Mouse (Mus musculus): ENCODE measurements around the gene Krcc1. TPM values are rescaled to one million over a fixed set of nuclear protein-coding genes. Genes with fewer than 3 reads are reported as not detected.

Krcc1 gene
- total and polyA plus RNA-seq, 3 experiments, result 25.8 to 31.6 TPM; not detected in 1

DNA sequence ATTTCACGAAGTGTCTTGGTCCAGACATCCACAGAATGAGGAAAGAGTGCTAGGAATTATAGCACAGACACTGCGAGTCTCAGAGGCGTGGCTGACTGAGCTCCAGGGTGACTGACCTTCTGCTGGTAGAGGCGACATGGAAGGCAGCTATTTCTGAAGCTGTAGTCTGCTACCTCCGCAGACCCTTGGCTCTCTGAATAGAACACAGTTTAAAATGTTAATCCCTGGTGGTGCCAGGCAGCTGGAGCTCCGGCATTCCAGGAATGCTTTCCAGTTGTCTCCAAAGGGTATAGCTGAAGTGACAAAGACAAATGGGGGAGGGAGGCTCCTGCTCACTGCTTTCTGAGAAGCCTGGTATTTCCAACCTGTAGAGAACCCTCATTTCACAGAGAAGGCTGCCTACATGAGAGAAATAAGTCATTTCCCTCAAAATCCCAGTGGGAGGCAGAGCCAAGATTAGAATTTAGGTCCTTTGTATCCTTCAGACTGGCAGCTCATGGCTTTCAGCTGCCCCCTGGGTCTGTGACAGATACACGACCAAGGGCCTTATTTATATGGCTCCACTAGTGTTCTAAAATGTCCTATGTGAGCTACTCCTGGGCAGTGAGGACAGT lies 44.2 kb upstream of the Krcc1 start:
- no peak overlapping the region for H3K9ac ChIP-seq (ENCODE audit: control insufficient read depth, low read depth, low read length, poor library complexity, severe bottlenecking)
- no peak overlapping the region for H3K4me3 ChIP-seq (ENCODE audit: control insufficient read depth in 1 of 2, insufficient read depth in 1 of 2, low read depth in 2 of 2, low read length in 2 of 2)
- no peaks in the 10 kb centered on the region for H3K36me3 ChIP-seq (ENCODE audit: control insufficient read depth in 1 of 2, insufficient read depth in 2 of 2, low read length in 2 of 2)
- H3K9me3 ChIP-seq (replicated peaks; ENCODE audit: insufficient read depth, low read length), result no peaks in the 10 kb centered on the region
- no peak for TF ChIP-seq MAX (IDR thresholded peaks at IDR 0.05; ENCODE audit: low read length)
- TF ChIP-seq MAZ (IDR thresholded peaks at IDR 0.05; ENCODE audit: low read depth, low read length), result no peak
- no peak for TF ChIP-seq MYB (IDR thresholded peaks at IDR 0.05; ENCODE audit: low read depth, low read length)
- TF ChIP-seq MEF2A (IDR thresholded peaks at IDR 0.05; ENCODE audit: extremely low read depth, insufficient replicate concordance, low read depth, low read length, poor library complexity, severe bottlenecking), result no peak
- TF ChIP-seq ZC3H11A (IDR thresholded peaks at IDR 0.05; ENCODE audit: low read depth, low read length), result no peak
- TF ChIP-seq ZNF384 (IDR thresholded peaks at IDR 0.05; ENCODE audit: low read depth, low read length), result no peak
- TF ChIP-seq GABPA (IDR thresholded peaks at IDR 0.05; ENCODE audit: low read depth, low read length), result no peak
- no peak for TF ChIP-seq MAFK (IDR thresholded peaks at IDR 0.05; ENCODE audit: borderline replicate concordance, low read depth, low read length)
- no peak for TF ChIP-seq NELFE (IDR thresholded peaks at IDR 0.05; ENCODE audit: low read depth, low read length)
- TF ChIP-seq RAD21 (IDR thresholded peaks at IDR 0.05; ENCODE audit: low read depth, low read length), result no peak
- no peak for TF ChIP-seq USF1 (IDR thresholded peaks at IDR 0.05; ENCODE audit: low read depth, low read length)
- no peak for TF ChIP-seq MYC (IDR thresholded peaks at IDR 0.05; ENCODE audit: low read depth, low read length)
- TF ChIP-seq ELF1 (IDR thresholded peaks at IDR 0.05; ENCODE audit: low read depth, low read length), result no peak
- TF ChIP-seq ZKSCAN1 (IDR thresholded peaks at IDR 0.05; ENCODE audit: low read depth, low read length), result no peak
- no peak for TF ChIP-seq MXI1 (IDR thresholded peaks at IDR 0.05; ENCODE audit: low read depth, low read length)
- TF ChIP-seq USF2 (IDR thresholded peaks at IDR 0.05; ENCODE audit: borderline replicate concordance in 1 of 2, insufficient read depth in 1 of 2, low read depth in 1 of 2, low read length in 2 of 2), result no peak
- TF ChIP-seq ZMIZ1 (IDR thresholded peaks at IDR 0.05; ENCODE audit: low read depth, low read length), result no peak
- no peak for TF ChIP-seq UBTF (IDR thresholded peaks at IDR 0.05; ENCODE audit: borderline replicate concordance, insufficient read depth, low read depth, low read length)
- no peaks in the 10 kb centered on the region; a peak in 1 of 4 replicates for H3K4me1 ChIP-seq (ENCODE audit: control insufficient read depth in 1 of 2, insufficient read depth in 2 of 2, low read length in 2 of 2)
- DNase-seq (ENCODE audit: low read depth, low spot score), result no peak
- H3K27me3 ChIP-seq (ENCODE audit: control insufficient read depth in 1 of 2, insufficient read depth in 2 of 2, low read length in 2 of 2), result peaks cover 8 to 10% of the 10 kb centered on the region in 2 experiments; a peak in 3 of 4 replicates
- no peaks in the 10 kb centered on the region for H3K79me2 ChIP-seq (ENCODE audit: control insufficient read depth, insufficient read depth, low read length, poor library complexity)
- no peak overlapping the region for H3K27ac ChIP-seq (ENCODE audit: control insufficient read depth, low read depth, low read length)

DNA sequence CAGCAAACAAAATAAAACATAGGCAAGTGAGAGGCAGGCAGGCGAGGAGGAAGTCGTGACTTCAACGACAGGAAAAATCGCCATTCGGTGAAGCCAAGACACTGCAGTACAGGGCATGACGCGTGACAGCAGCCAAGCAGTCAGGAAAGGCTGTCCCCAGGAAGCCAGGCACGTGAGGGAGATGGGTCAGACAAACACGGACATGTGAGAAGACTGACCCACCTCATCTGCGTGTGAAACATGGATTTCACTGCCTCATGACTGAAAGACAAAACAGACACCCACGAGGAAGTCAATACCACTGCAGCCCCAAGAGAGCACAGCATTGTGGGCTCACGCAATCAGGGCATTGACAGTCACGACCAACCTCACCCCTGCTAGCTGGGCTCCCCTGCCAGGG lies 36.4 kb upstream of the Krcc1 start:
- peaks cover 0 to 1% of the 10 kb centered on the region in 2 experiments; a peak in 1 of 4 replicates for H3K27me3 ChIP-seq (ENCODE audit: control insufficient read depth in 1 of 2, insufficient read depth in 2 of 2, low read length in 2 of 2)
- H3K79me2 ChIP-seq (ENCODE audit: control insufficient read depth, insufficient read depth, low read length, poor library complexity), result no peaks in the 10 kb centered on the region
- no peak for DNase-seq (ENCODE audit: low read depth, low spot score)
- H3K9me3 ChIP-seq (replicated peaks; ENCODE audit: insufficient read depth, low read length), result no peaks in the 10 kb centered on the region
- no peak overlapping the region for H3K27ac ChIP-seq (ENCODE audit: control insufficient read depth, low read depth, low read length)
- H3K4me3 ChIP-seq (ENCODE audit: control insufficient read depth in 1 of 2, insufficient read depth in 1 of 2, low read depth in 2 of 2, low read length in 2 of 2), result no peak overlapping the region
- H3K9ac ChIP-seq (ENCODE audit: control insufficient read depth, low read depth, low read length, poor library complexity, severe bottlenecking), result no peak overlapping the region
- H3K36me3 ChIP-seq (ENCODE audit: control insufficient read depth in 1 of 2, insufficient read depth in 2 of 2, low read length in 2 of 2), result no peaks in the 10 kb centered on the region
- TF ChIP-seq ETS1 (IDR thresholded peaks at IDR 0.05; ENCODE audit: low read depth, low read length), result no peak
- no peaks in the 10 kb centered on the region; a peak in 1 of 4 replicates for H3K4me1 ChIP-seq (ENCODE audit: control insufficient read depth in 1 of 2, insufficient read depth in 2 of 2, low read length in 2 of 2)
